Mouse (Mus musculus): ENCODE measurements at regions not wholly inside any gene's neighbourhood (a gene's known extent, or its start where the extent isn't known, plus 50 kb on each side); places are given as distances from the start of the nearest gene placed in this dataset.

- TF ChIP-seq CTCF (conservative IDR thresholded peaks at IDR 0.05; ENCODE audit: low read length), result no peak
- TF ChIP-seq POU5F1 (IDR thresholded peaks at IDR 0.05; ENCODE audit: borderline replicate concordance, low read length), result no peak
Measured at GRCm38 (mm10) chr6:140279736-140280370, 144.0 kb upstream of the Plekha5 start.
